Mouse (Mus musculus) heart, postnatal 0 days (tissue): ENCODE data around the gene Gstt1. TPM values are rescaled to one million over a fixed set of nuclear protein-coding genes. Genes with fewer than 3 reads are reported as not detected.

Experiments
- ATAC-seq: fragments of 200-750 bp; cut with Nextera tagmentation; 2 replicates; pipeline ENCODE4 v1.8.0; 2017; ENCODE audit warnings: low read depth, moderate number of reproducible peaks, moderate library complexity; ENCODE audit not compliant: insufficient read depth
- DNase-seq: peaks from one replicate; pipeline ENCODE4 v3.0.0-alpha.2; 2016; ENCODE audit warnings: low spot score
- H3K27ac ChIP-seq: fragments of 300-500 bp; sonication (generic); 2 replicates; pipeline ENCODE4 v1.5.1; 2014; ENCODE audit warnings: low read depth, mild to moderate bottlenecking
- H3K27me3 ChIP-seq: fragments of 300-500 bp; sonication (generic); 2 replicates; pipeline ENCODE4 v1.6.1; 2014; ENCODE audit warnings: low read length, mixed read lengths; ENCODE audit not compliant: control insufficient read depth, insufficient read depth
- H3K36me3 ChIP-seq: fragments of 300-500 bp; sonication (generic); replicated peaks from 2 replicates; pipeline ENCODE4 v1.6.1; 2014; ENCODE audit warnings: low read length, mixed read lengths; ENCODE audit not compliant: control insufficient read depth, insufficient read depth
- H3K4me1 ChIP-seq: fragments of 300-500 bp; sonication (generic); 2 replicates; pipeline ENCODE4 v1.6.1; 2014; ENCODE audit warnings: antibody characterized with exemption; ENCODE audit not compliant: control insufficient read depth, insufficient read depth
- H3K4me2 ChIP-seq: fragments of 300-500 bp; sonication (generic); 2 replicates; pipeline ENCODE4 v1.6.1; 2014; ENCODE audit warnings: low read depth, mild to moderate bottlenecking, low read length, moderate library complexity
- H3K4me3 ChIP-seq: fragments of 300-500 bp; sonication (generic); 2 replicates; pipeline ENCODE4 v1.5.1; 2014; ENCODE audit warnings: low read depth, low read length
- H3K9ac ChIP-seq: fragments of 300-500 bp; sonication (generic); replicated peaks from 2 replicates; pipeline ENCODE4 v1.6.1; 2014; ENCODE audit warnings: low read depth, low read length, mixed read lengths
- H3K9me3 ChIP-seq: fragments of 300-500 bp; sonication (generic); replicated peaks from 2 replicates; pipeline ENCODE4 v1.6.1; 2016; ENCODE audit warnings: low read length; ENCODE audit not compliant: control insufficient read depth
- CTCF ChIP-seq: IDR thresholded peaks from 2 replicates; pipeline ENCODE4 v1.5.1; 2016; ENCODE audit warnings: antibody characterized with exemption, control low read depth, low read depth
- EP300 ChIP-seq: IDR thresholded peaks from 2 replicates; pipeline ENCODE4 v1.6.1; 2016; ENCODE audit warnings: antibody characterized with exemption, low read depth
- WGBS: fragments of 180-500 bp; shearing (Covaris S2); extraction: QIAGEN DNeasy Blood & Tissue Kit; methylation state at CpG from one replicate; pipeline ENCODE4 v1.1.7; 2014; 5-methylcytosine and 5-hydroxymethylcytosine counted together
- polyA plus RNA-seq: library from polyadenylated mRNA; unstranded; fragments of >200 nt; fragmentation: Nextera tagmentation; extraction: Ambion mirVana; gene quantifications from 2 replicates; pipeline ENCODE4 v1.2.1, GENCODE M21; 2015
- total RNA-seq: library from RNA; depleted of rRNA; stranded (reverse); fragments of >200 nt; gene quantifications from 2 replicates; pipeline ENCODE4 v1.2.3, GENCODE M21; 2014; ENCODE audit warnings: low replicate concordance

Gene Gstt1
- total and polyA plus RNA-seq, 2 experiments from 2014 or later: 7.6 to 20.0 TPM

DNA sequence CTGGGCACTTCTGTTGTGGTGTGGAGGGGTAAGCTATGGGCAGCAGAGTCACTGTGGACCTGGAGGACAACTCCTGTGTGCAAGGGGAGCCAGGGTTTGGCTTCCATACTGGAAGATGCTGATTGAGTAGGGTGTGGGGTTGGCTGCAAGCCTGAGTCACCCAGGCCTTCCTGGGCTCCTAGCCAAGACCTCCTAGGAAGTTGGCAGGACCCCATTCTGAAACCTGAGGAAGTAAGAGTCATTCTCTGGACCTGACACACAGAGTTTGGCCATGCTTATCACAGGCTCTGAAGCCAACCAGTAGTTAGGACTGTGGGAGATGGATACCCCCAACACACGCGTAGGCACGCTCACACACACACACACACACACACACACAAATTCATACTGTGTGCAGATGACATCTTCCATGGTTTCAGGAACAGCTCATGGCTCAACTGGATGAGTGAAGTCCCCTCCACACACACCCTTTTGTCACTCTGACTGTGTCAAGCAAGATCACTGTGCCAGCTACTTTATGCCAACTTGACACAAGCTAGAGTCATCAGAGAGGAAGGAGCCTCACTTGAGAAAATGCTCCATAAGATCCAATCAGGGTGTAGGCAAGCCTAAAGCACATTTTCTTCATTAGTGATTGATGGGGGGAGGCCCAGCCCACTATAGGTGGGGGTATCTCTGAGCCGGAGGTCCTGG lies 29.4 kb upstream of the Gstt1 start:
- H3K4me3 ChIP-seq: no peak overlapping the region
- TF ChIP-seq EP300: no peak
- TF ChIP-seq CTCF: no peak
- H3K4me2 ChIP-seq: no peak overlapping the region
- no peaks in the 10 kb centered on the region for H3K27me3 ChIP-seq
- 0 out of 2 replicates have a peak, but pooled peaks have one; percentile 49 for ATAC-seq
- H3K9ac ChIP-seq: no peak overlapping the region
- peaks cover 3% of the 10 kb centered on the region; the same call in 1 of the 2 replicates for H3K9me3 ChIP-seq
- H3K27ac ChIP-seq: no peak overlapping the region
- DNase-seq: peak; percentile 65
- no peaks in the 10 kb centered on the region for H3K36me3 ChIP-seq
- WGBS: 65% methylated on average over 4 of the region's 4 CpGs
- peaks cover 16% of the 10 kb centered on the region for H3K4me1 ChIP-seq

DNA sequence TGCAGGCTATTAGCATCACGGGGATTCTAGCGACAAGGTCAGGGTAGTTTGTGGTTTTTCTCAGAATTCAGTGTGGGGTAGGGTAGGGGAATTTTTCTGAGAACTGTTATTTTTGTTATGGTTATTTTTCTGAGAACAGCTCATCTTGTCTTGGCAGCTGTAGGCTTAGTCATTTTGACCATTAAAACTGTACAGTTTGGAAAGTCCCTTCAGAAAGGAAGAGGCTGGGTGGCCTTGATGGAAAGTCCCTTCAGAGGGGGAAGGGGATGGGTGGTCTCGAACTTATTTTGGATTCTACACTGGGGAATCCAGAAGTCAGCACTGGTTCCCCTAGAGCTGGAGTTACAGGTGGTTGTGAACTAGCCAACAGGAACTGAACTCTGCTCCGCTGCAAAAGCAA lies 26.1 kb upstream of the Gstt1 start:
- Histone ChIP-seq H3K36me3 (no peaks in the 10 kb centered on the region), H3K4me3 (no peak overlapping the region), H3K9ac (no peak overlapping the region), H3K4me2 (no peak overlapping the region), H3K27ac (no peak overlapping the region), H3K9me3 (peaks cover 3% of the 10 kb centered on the region; the same call in 1 of the 2 replicates), H3K27me3 (no peaks in the 10 kb centered on the region), H3K4me1 (peaks cover 16% of the 10 kb centered on the region)
- ATAC-seq (no peak), DNase-seq (no peak)
- no peak for TF ChIP-seq EP300
- TF ChIP-seq CTCF: no peak
- 79% methylated on average over 4 of the region's 4 CpGs for WGBS

DNA sequence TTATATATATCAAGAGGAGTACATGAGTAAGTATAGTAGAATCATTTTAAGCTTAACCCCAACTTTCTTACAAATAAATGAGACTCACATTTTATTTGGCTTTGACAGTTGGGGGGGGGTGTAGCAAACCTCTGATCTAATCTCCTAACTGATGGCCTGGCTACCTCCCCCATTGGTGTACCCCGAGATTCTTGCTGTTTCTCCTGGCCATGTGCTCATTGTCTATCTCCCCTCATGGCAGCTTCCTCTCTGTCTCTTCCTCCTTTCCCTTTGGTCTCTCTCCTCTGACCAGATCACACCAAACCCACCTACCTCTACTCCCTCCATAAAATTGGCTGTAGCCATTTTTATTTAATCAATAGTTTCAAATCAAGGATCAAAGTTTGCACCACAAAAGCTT lies 25.4 kb upstream of the Gstt1 start:
- H3K36me3 ChIP-seq: no peaks in the 10 kb centered on the region
- no peak overlapping the region for H3K4me3 ChIP-seq
- no peaks in the 10 kb centered on the region for H3K27me3 ChIP-seq
- TF ChIP-seq CTCF: no peak
- no peak for TF ChIP-seq EP300
- H3K4me1 ChIP-seq: peaks cover 14% of the 10 kb centered on the region
- H3K9ac ChIP-seq: no peak overlapping the region
- DNase-seq: no peak
- H3K9me3 ChIP-seq: peaks cover 3% of the 10 kb centered on the region; the same call in 1 of the 2 replicates
- WGBS: 85% methylated on average over 1 of the region's 1 CpGs
- H3K4me2 ChIP-seq: no peak overlapping the region
- H3K27ac ChIP-seq: no peak overlapping the region
- ATAC-seq: no peak

DNA sequence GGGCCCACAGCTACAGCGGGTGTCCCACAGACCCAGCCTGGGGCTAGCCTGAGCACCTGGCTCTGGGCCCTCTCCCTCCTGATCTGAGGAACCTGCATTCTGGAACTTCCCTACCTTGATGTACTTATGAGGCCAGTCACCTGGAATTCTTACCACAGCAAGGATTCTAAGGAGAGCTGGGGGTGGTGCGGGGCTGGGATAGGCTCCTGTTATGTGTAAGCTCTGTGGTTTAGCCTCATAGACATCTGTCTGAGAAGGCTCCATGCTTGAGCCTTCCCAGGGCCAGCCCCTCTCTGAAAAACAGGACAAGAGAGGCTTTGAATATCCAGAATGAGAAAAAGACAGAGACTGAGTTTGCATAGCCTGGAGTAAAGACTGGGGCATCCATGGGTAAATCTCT lies 24.1 kb upstream of the Gstt1 start, which contains the start of gene Gstt4:
Gstt4 (minus strand) TSS at position 101 of the 400 bp plus-strand sequence.
- ATAC-seq: no peak

DNA sequence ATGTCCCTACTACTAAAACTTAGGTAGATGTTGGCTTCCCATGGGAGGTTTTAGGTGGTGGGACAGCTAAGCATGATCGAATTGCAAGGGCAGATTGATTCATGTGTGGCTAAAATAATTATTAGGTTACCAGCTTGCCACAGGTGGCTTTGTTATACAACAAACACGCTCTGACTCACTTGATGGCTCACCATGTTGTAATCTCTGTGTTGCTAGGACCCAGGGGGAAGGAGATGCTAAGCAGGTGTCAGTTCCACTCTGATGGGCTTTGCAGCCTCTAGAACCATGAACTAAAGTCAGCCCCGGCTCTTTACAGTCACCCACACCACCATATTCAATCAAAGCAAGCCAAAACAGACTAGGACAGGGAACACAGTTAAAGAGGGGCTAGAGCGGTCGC lies 21.5 kb upstream of the Gstt1 start:
- ATAC-seq (no peak), DNase-seq (no peak)
- Histone ChIP-seq H3K4me1 (no peaks in the 10 kb centered on the region), H3K9ac (no peak overlapping the region), H3K27ac (no peak overlapping the region), H3K9me3 (peaks cover 3% of the 10 kb centered on the region; the same call in 1 of the 2 replicates), H3K27me3 (no peaks in the 10 kb centered on the region), H3K4me3 (no peak overlapping the region), H3K4me2 (no peak overlapping the region), H3K36me3 (no peaks in the 10 kb centered on the region)
- TF ChIP-seq EP300 (no peak), CTCF (no peak)
- 76% methylated on average over 5 of the region's 5 CpGs for WGBS

More for the DNA sequence above, 24.1 kb upstream of the Gstt1 start, which contains the start of gene Gstt4:
- Histone ChIP-seq H3K36me3 (no peaks in the 10 kb centered on the region), H3K4me1 (peaks cover 2% of the 10 kb centered on the region), H3K27me3 (no peaks in the 10 kb centered on the region), H3K9ac (no peak within 1 kb of the TSS), H3K4me3 (no peak within 1 kb of the TSS), H3K9me3 (peaks cover 3% of the 10 kb centered on the region; the same call in 1 of the 2 replicates), H3K27ac (no peak within 1 kb of the TSS), H3K4me2 (no peak within 1 kb of the TSS)
- TF ChIP-seq CTCF: no peak
- no peak for TF ChIP-seq EP300
- no peak for DNase-seq
- WGBS: 80% methylated on average over 2 of the region's 2 CpGs

DNA sequence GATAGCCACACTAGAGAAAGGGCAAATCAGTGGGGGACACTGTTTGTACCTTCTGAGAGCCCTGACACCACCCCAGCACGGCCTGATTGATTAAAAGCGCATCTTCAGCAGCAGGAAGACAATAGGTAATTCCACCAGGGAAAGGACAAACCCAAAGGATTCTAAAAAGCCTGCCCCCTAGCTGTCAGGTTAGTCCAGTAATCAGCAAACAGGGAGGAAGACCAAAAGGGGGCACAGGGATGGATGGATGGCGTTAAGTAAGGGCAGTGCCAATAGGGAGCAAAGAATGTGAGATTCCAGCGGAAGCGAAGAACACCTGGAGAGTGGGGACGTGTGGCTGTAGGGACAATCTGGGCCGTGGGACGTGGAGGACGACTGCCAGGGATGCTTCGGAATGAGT lies 20.3 kb upstream of the Gstt1 start:
- TF ChIP-seq CTCF (no peak), EP300 (no peak)
- H3K27me3 ChIP-seq: no peaks in the 10 kb centered on the region
- H3K27ac ChIP-seq: no peak overlapping the region
- H3K36me3 ChIP-seq: no peaks in the 10 kb centered on the region
- H3K4me2 ChIP-seq: no peak overlapping the region
- no peak overlapping the region for H3K9ac ChIP-seq
- H3K9me3 ChIP-seq: no peaks in the 10 kb centered on the region
- 50% methylated on average over 10 of the region's 10 CpGs for WGBS
- H3K4me3 ChIP-seq: no peak overlapping the region
- no peak for ATAC-seq
- DNase-seq: no peak
- H3K4me1 ChIP-seq: no peaks in the 10 kb centered on the region
